Mouse (Mus musculus) kidney, postnatal 0 days (tissue): ENCODE results near the gene Ccdc30. TPM values are rescaled to one million over a fixed set of nuclear protein-coding genes. Genes with fewer than 3 reads are reported as not detected.

Experiments used
- ATAC-seq: fragments of 200-750 bp; cut with Nextera tagmentation; replicated peaks from 2 replicates; pipeline ENCODE4 v1.8.0; 2017; ENCODE audit warnings: low read depth, moderate number of reproducible peaks, moderate TSS enrichment, moderate library complexity; ENCODE audit not compliant: low FRiP score
- DNase-seq: peaks from one replicate; pipeline ENCODE4 v3.0.0-alpha.2; 2016; ENCODE audit warnings: low spot score
- H3K27ac ChIP-seq: fragments of 300-500 bp; sonication (generic); 2 replicates; pipeline ENCODE4 v1.5.1; 2014; ENCODE audit warnings: mild to moderate bottlenecking
- H3K27me3 ChIP-seq: fragments of 300-500 bp; sonication (generic); 2 replicates; pipeline ENCODE4 v1.6.1; 2014; ENCODE audit warnings: low read length, mixed read lengths; ENCODE audit not compliant: insufficient read depth
- H3K36me3 ChIP-seq: fragments of 300-500 bp; sonication (generic); 2 replicates; pipeline ENCODE4 v1.6.1; 2014; ENCODE audit warnings: low read length, mixed read lengths; ENCODE audit not compliant: insufficient read depth
- H3K4me1 ChIP-seq: fragments of 300-500 bp; sonication (generic); replicated peaks from 2 replicates; pipeline ENCODE4 v1.6.1; 2014; ENCODE audit warnings: antibody characterized with exemption, low read length, mixed read lengths; ENCODE audit not compliant: insufficient read depth
- H3K4me2 ChIP-seq: fragments of 300-500 bp; sonication (generic); 2 replicates; pipeline ENCODE4 v1.6.1; 2014; ENCODE audit warnings: mild to moderate bottlenecking, low read length, moderate library complexity, mixed read lengths
- H3K4me3 ChIP-seq: fragments of 300-500 bp; sonication (generic); replicated peaks from 2 replicates; pipeline ENCODE4 v1.5.1; 2014; ENCODE audit warnings: low read depth, low read length
- H3K9ac ChIP-seq: fragments of 300-500 bp; sonication (generic); 2 replicates; pipeline ENCODE4 v1.6.1; 2014; ENCODE audit warnings: low read depth, low read length
- H3K9me3 ChIP-seq: fragments of 300-500 bp; sonication (generic); replicated peaks from 2 replicates; pipeline ENCODE4 v1.6.1; 2016; ENCODE audit warnings: low read length, inconsistent platforms, mixed read lengths
- CTCF ChIP-seq: IDR thresholded peaks from 2 replicates; pipeline ENCODE4 v1.5.1; 2016; ENCODE audit warnings: antibody characterized with exemption, low read depth, mild to moderate bottlenecking, moderate library complexity
- WGBS: fragments of 180-500 bp; shearing (Covaris S2); extraction: QIAGEN DNeasy Blood & Tissue Kit; methylation state at CpG from one replicate; pipeline ENCODE4 v1.1.7; 2014; 5-methylcytosine and 5-hydroxymethylcytosine counted together
- polyA plus RNA-seq: library from polyadenylated mRNA; unstranded; fragments of >200 nt; fragmentation: Nextera tagmentation; extraction: Ambion mirVana; gene quantifications from 2 replicates; pipeline ENCODE4 v1.2.1, GENCODE M21; 2015

The Ccdc30 gene
- polyA plus RNA-seq, 1 experiment from 2014 or later: 6.6 TPM

- ATAC-seq: no peak
- Histone ChIP-seq H3K27me3 (no peaks in the 10 kb centered on the region), H3K4me3 (no peak overlapping the region), H3K9ac (no peak overlapping the region), H3K4me2 (no peak overlapping the region), H3K4me1 (no peaks in the 10 kb centered on the region), H3K27ac (no peak overlapping the region), H3K9me3 (no peaks in the 10 kb centered on the region), H3K36me3 (no peaks in the 10 kb centered on the region)
- TF ChIP-seq CTCF: no peak
- DNase-seq: no peak
- 90% methylated on average over 2 of the region's 2 CpGs for WGBS
Measured at GRCm38 (mm10) chr4:119437936-119438335, 22.6 kb upstream of the Ccdc30 start.

GRCm38 (mm10) chr4:119430678-119431077 lies 15.4 kb upstream of the Ccdc30 start:
- peak; percentile 50 for DNase-seq
- H3K36me3 ChIP-seq: no peaks in the 10 kb centered on the region
- H3K4me2 ChIP-seq: no peak overlapping the region
- WGBS: 24% methylated on average over 5 of the region's 5 CpGs
- peak; percentile 54; the same call in 1 of the 2 replicates for ATAC-seq
- peak; percentile 69 for TF ChIP-seq CTCF
- H3K4me3 ChIP-seq: no peak overlapping the region
- no peaks in the 10 kb centered on the region for H3K9me3 ChIP-seq
- H3K27ac ChIP-seq: no peak overlapping the region
- H3K27me3 ChIP-seq: no peaks in the 10 kb centered on the region
- H3K4me1 ChIP-seq: no peaks in the 10 kb centered on the region
- H3K9ac ChIP-seq: no peak overlapping the region

- no peak overlapping the region for H3K9ac ChIP-seq
- H3K4me3 ChIP-seq: no peak overlapping the region
- 58% methylated on average over 2 of the region's 2 CpGs for WGBS
- ATAC-seq (no peak), DNase-seq (no peak)
- H3K27me3 ChIP-seq: no peaks in the 10 kb centered on the region
- TF ChIP-seq CTCF: no peak
- H3K4me1 ChIP-seq: no peaks in the 10 kb centered on the region
- H3K36me3 ChIP-seq: no peaks in the 10 kb centered on the region
- no peak overlapping the region for H3K4me2 ChIP-seq
- H3K27ac ChIP-seq: no peak overlapping the region
- H3K9me3 ChIP-seq: no peaks in the 10 kb centered on the region
Measured at GRCm38 (mm10) chr4:119427680-119428079, 12.4 kb upstream of the Ccdc30 start.

- Histone ChIP-seq H3K27me3 (no peaks in the 10 kb centered on the region), H3K9me3 (no peaks in the 10 kb centered on the region), H3K4me1 (peaks cover 9% of the 10 kb centered on the region; the same call in 1 of the 2 replicates), H3K36me3 (no peaks in the 10 kb centered on the region), H3K4me2 (no peak overlapping the region), H3K9ac (no peak overlapping the region), H3K27ac (0 out of 2 replicates have a peak overlapping the region, but pooled peaks have one; percentile 9), H3K4me3 (no peak overlapping the region)
- 23% methylated on average over 2 of the region's 2 CpGs for WGBS
- DNase-seq (no peak), ATAC-seq (no peak)
- TF ChIP-seq CTCF: no peak
Measured at GRCm38 (mm10) chr4:119425601-119426000, 10.3 kb upstream of the Ccdc30 start.

GRCm38 (mm10) chr4:119425077-119425476 lies 9.8 kb upstream of the Ccdc30 start:
- no peak overlapping the region for H3K4me2 ChIP-seq
- WGBS: 91% methylated on average over 2 of the region's 2 CpGs

GRCm38 (mm10) chr4:119422294-119422964 lies 7.1 kb upstream of the Ccdc30 start, which contains the start of the genes Ppcs and Zmynd12:
Gene Ppcs (minus strand): TSS chr4:119422420.
Gene Zmynd12 (plus strand): TSS chr4:119422814.
- Histone ChIP-seq H3K4me3 (peak within 1 kb of the TSS; percentile 61), H3K9me3 (no peaks in the 10 kb centered on the region), H3K4me1 (peaks cover 9% of the 10 kb centered on the region; the same call in 1 of the 2 replicates), H3K4me2 (peak within 1 kb of the TSS; percentile 80), H3K27me3 (no peaks in the 10 kb centered on the region), H3K36me3 (peaks cover 12% of the 10 kb centered on the region; the same call in 1 of the 2 replicates), H3K27ac (peak within 1 kb of the TSS; percentile 89), H3K9ac (peak within 1 kb of the TSS; percentile 81)
- ATAC-seq: peak; percentile 93
- WGBS: under 1% methylated on average over 52 of the region's 52 CpGs
- peak; percentile 52 for TF ChIP-seq CTCF
- DNase-seq: peak; percentile 97

More at GRCm38 (mm10) chr4:119425077-119425476, 9.8 kb upstream of the Ccdc30 start:
- Histone ChIP-seq H3K36me3 (no peaks in the 10 kb centered on the region), H3K4me3 (no peak overlapping the region), H3K4me1 (peaks cover 9% of the 10 kb centered on the region; the same call in 1 of the 2 replicates), H3K9ac (no peak overlapping the region), H3K9me3 (no peaks in the 10 kb centered on the region), H3K27ac (no peak overlapping the region), H3K27me3 (no peaks in the 10 kb centered on the region)
- no peak for DNase-seq
- TF ChIP-seq CTCF: no peak
- no peak for ATAC-seq
